Mouse (Mus musculus) CH12.LX (cell line): ENCODE data around the gene Ect2l.

Source experiments
- CHD1 ChIP-seq: IDR thresholded peaks from 2 replicates; pipeline ENCODE4 v1.6.1; 2012; ENCODE audit warnings: low read depth, low read length, improper control_type of control experiment, inconsistent platforms
- CHD2 ChIP-seq: IDR thresholded peaks from 2 replicates; pipeline ENCODE4 v1.6.1; 2011; ENCODE audit warnings: low read length, improper control_type of control experiment
- CTCF ChIP-seq, 2 experiments: IDR thresholded peaks in 1 of 2; conservative IDR thresholded peaks in 1 of 2; 2 replicates each; pipeline ENCODE4 v1.5.1; 2011 to 2012; ENCODE audit warnings: low read depth in 2 of 2, low read length in 2 of 2, improper control_type of control experiment in 1 of 2, inconsistent platforms in 1 of 2, mild to moderate bottlenecking in 1 of 2, moderate library complexity in 1 of 2
- ELF1 ChIP-seq: IDR thresholded peaks from 2 replicates; pipeline ENCODE4 v1.6.1; 2014; ENCODE audit warnings: low read depth, mild to moderate bottlenecking, inconsistent platforms, low read length, improper control_type of control experiment
- MAZ ChIP-seq: IDR thresholded peaks from 2 replicates; pipeline ENCODE4 v1.6.1; 2012; ENCODE audit warnings: low read depth, mild to moderate bottlenecking, inconsistent platforms, low read length, improper control_type of control experiment, moderate library complexity
- MYC ChIP-seq: IDR thresholded peaks from 2 replicates; pipeline ENCODE4 v1.6.1; 2011; ENCODE audit warnings: low read depth, mild to moderate bottlenecking, improper control_type of control experiment, low read length
- RCOR1 ChIP-seq: conservative IDR thresholded peaks from 2 replicates; pipeline ENCODE4 v1.6.1; 2012; ENCODE audit warnings: low read depth, mild to moderate bottlenecking, inconsistent platforms, low read length, improper control_type of control experiment

- no peak for TF ChIP-seq RCOR1
- no peak for TF ChIP-seq MYC
- TF ChIP-seq ELF1, result no peak
- TF ChIP-seq CHD1, result no peak
- no peak for TF ChIP-seq MAZ
- no peak for TF ChIP-seq CHD2
- TF ChIP-seq CTCF (conservative IDR thresholded peaks at IDR 0.05 in 1 of 2, IDR thresholded peaks at IDR 0.05 in 1 of 2; ENCODE audit: low read depth in 2 of 2, low read length in 2 of 2), result no peak
Observed at GRCm38 (mm10) chr10:18102166-18102565, 108.5 kb downstream of the Ect2l start.
